Mouse (Mus musculus) hindbrain, embryonic 16.5 days (tissue): ENCODE data around the gene Grip1. TPM values are rescaled to one million over a fixed set of nuclear protein-coding genes. Genes with fewer than 3 reads are reported as not detected.

Experiments used
- polyA plus RNA-seq: library from polyadenylated mRNA; unstranded; fragments of >200 nt; fragmentation: Nextera tagmentation; extraction: Ambion mirVana; gene quantifications from 2 replicates; pipeline ENCODE4 v1.2.1, GENCODE M21; 2015

Gene Grip1
- polyA plus RNA-seq, 1 experiment from 2014 or later = 16.6 TPM

Other genes with a start within 250 kb of the Grip1 start
- 36.2 and 45.6 TPM in 2 replicates for gene Cand1, start 213.8 kb upstream of the Grip1 start, polyA plus RNA-seq